In genomic region chr13:52155588-52156086, GRCm38 (mm10) we compare ENCODE assay signal across 8 mouse cellular contexts.
A peak's percentile ranks its signal among the peaks of the same experiment; 100 is the strongest.
DNase-seq lines count a peak whose midpoint lies in the region; ATAC-seq and TF ChIP-seq lines count a peak whose summit lies in the region.

No protein-coding gene starts in this region.

- H3K9me3 ChIP-seq in midbrain, postnatal 0 days (ENCODE audit: low read length): no peaks in the 10 kb centered on the region
- no peaks in the 10 kb centered on the region for H3K9me3 ChIP-seq in midbrain, embryonic 13.5 days
- no peaks in the 10 kb centered on the region for H3K9me3 ChIP-seq in lung, embryonic 14.5 days (ENCODE audit: low read depth, low read length)
- H3K9me3 ChIP-seq in stomach, postnatal 0 days (ENCODE audit: control insufficient read depth, low read length): no peaks in the 10 kb centered on the region

- no peak for TF ChIP-seq POLR2A in cerebellum, adult 2 months (IDR thresholded peaks at IDR 0.05; ENCODE audit: borderline replicate concordance, insufficient read depth, low read length)

- H3K27me3 ChIP-seq in midbrain, postnatal 0 days (ENCODE audit: insufficient read depth, low read length): no peaks in the 10 kb centered on the region
- H3K27me3 ChIP-seq in midbrain, embryonic 13.5 days: no peaks in the 10 kb centered on the region; the same call in 1 of the 2 replicates
- no peaks in the 10 kb centered on the region for H3K27me3 ChIP-seq in lung, embryonic 14.5 days (ENCODE audit: insufficient read depth, low read length)
- H3K27me3 ChIP-seq in stomach, postnatal 0 days (ENCODE audit: control insufficient read depth, insufficient read depth, low read length): no peaks in the 10 kb centered on the region
- H3K27me3 ChIP-seq in cerebellum, adult 2 months (ENCODE audit: control insufficient read depth, insufficient read depth, low read length): no peaks in the 10 kb centered on the region

- intact Hi-C loops in gastrocnemius, postnatal 14 days (cut with DNase I; ENCODE audit: low total_unique reads): no loop called here

- no peak overlapping the region for H3K9ac ChIP-seq in midbrain, postnatal 0 days (replicated peaks; ENCODE audit: low read length, poor library complexity, severe bottlenecking)
- no peak overlapping the region for H3K9ac ChIP-seq in midbrain, embryonic 13.5 days (replicated peaks)
- no peak overlapping the region for H3K9ac ChIP-seq in lung, embryonic 14.5 days
- no peak overlapping the region for H3K9ac ChIP-seq in stomach, postnatal 0 days (ENCODE audit: low read length)

- H3K4me3 ChIP-seq in midbrain, postnatal 0 days (ENCODE audit: low read depth, low read length): no peak overlapping the region
- H3K4me3 ChIP-seq in midbrain, embryonic 13.5 days (replicated peaks): no peak overlapping the region
- no peak overlapping the region for H3K4me3 ChIP-seq in lung, embryonic 14.5 days (ENCODE audit: low read depth, low read length)
- H3K4me3 ChIP-seq in stomach, postnatal 0 days (ENCODE audit: low read depth, low read length): no peak overlapping the region
- H3K4me3 ChIP-seq in cerebellum, adult 2 months (replicated peaks; ENCODE audit: insufficient read depth, low read depth, low read length): no peak overlapping the region

- H3K36me3 ChIP-seq in midbrain, postnatal 0 days (ENCODE audit: insufficient read depth, low read length): no peaks in the 10 kb centered on the region
- no peaks in the 10 kb centered on the region for H3K36me3 ChIP-seq in midbrain, embryonic 13.5 days
- H3K36me3 ChIP-seq in lung, embryonic 14.5 days (ENCODE audit: insufficient read depth): no peaks in the 10 kb centered on the region
- H3K36me3 ChIP-seq in stomach, postnatal 0 days (ENCODE audit: control insufficient read depth, insufficient read depth, low read length): no peaks in the 10 kb centered on the region

- peak; percentile 31 for DNase-seq in adrenal gland, postnatal 14 days
- no peak for DNase-seq in adrenal gland, adult 18-20 months (ENCODE audit: low spot score in 2 of 2)
- DNase-seq in midbrain, postnatal 0 days (ENCODE audit: low spot score): no peak
- peak; percentile 58 for DNase-seq in lung, embryonic 14.5 days
- no peak for DNase-seq in stomach, postnatal 0 days (ENCODE audit: low spot score)
- DNase-seq in cerebellum, adult 2 months: no peak
- DNase-seq in gastrocnemius, postnatal 14 days: no peak

- peaks cover 12% of the 10 kb centered on the region; the same call in 1 of the 2 replicates for H3K4me1 ChIP-seq in midbrain, postnatal 0 days (ENCODE audit: insufficient read depth, low read length)
- peaks cover 16% of the 10 kb centered on the region for H3K4me1 ChIP-seq in midbrain, embryonic 13.5 days (replicated peaks)
- peaks cover 25% of the 10 kb centered on the region for H3K4me1 ChIP-seq in lung, embryonic 14.5 days (ENCODE audit: insufficient read depth)
- peaks cover 9% of the 10 kb centered on the region; the same call in 1 of the 2 replicates for H3K4me1 ChIP-seq in stomach, postnatal 0 days (replicated peaks; ENCODE audit: control insufficient read depth, insufficient read depth)
- H3K4me1 ChIP-seq in cerebellum, adult 2 months (ENCODE audit: control insufficient read depth, insufficient read depth, low read length): no peaks in the 10 kb centered on the region; the same call in 1 of the 2 replicates

- TF ChIP-seq EP300 in stomach, postnatal 0 days (optimal IDR thresholded peaks at IDR 0.05): no peak

- WGBS in midbrain, postnatal 0 days: 76% methylated on average over 8 of the region's 8 CpGs
- 80% methylated on average over 8 of the region's 8 CpGs for WGBS in midbrain, embryonic 13.5 days
- 24% methylated on average over 8 of the region's 8 CpGs for WGBS in lung, embryonic 14.5 days
- 29% methylated on average over 8 of the region's 8 CpGs for WGBS in stomach, postnatal 0 days
- 55% methylated on average over 8 of the region's 8 CpGs for WGBS in cerebellum, adult 2 months

- no peak for TF ChIP-seq CTCF in midbrain, postnatal 0 days (IDR thresholded peaks at IDR 0.05)
- no peak for TF ChIP-seq CTCF in lung, embryonic 14.5 days (IDR thresholded peaks at IDR 0.05; ENCODE audit: low read depth)
- no peak for TF ChIP-seq CTCF in stomach, postnatal 0 days (IDR thresholded peaks at IDR 0.05; ENCODE audit: low read depth)
- TF ChIP-seq CTCF in cerebellum, adult 2 months (IDR thresholded peaks at IDR 0.05; ENCODE audit: borderline replicate concordance, insufficient read depth, low read depth, low read length): no peak

- peak; percentile 32; the same call in 1 of the 2 replicates for ATAC-seq in midbrain, postnatal 0 days (ENCODE audit: low FRiP score)
- ATAC-seq in midbrain, embryonic 13.5 days: no peak
- ATAC-seq in lung, embryonic 14.5 days (ENCODE audit: insufficient read depth): no peak
- no peak for ATAC-seq in stomach, postnatal 0 days (ENCODE audit: low FRiP score, low TSS enrichment)

- peak overlapping the region; percentile 80 for H3K27ac ChIP-seq in midbrain, postnatal 0 days (ENCODE audit: low read depth, low read length)
- H3K27ac ChIP-seq in midbrain, embryonic 13.5 days: no peak overlapping the region
- H3K27ac ChIP-seq in lung, embryonic 14.5 days (ENCODE audit: low read depth): 0 out of 2 replicates have a peak overlapping the region, but pooled peaks have one; percentile 25
- peak overlapping the region; percentile 67 for H3K27ac ChIP-seq in stomach, postnatal 0 days (replicated peaks)
- no peak overlapping the region for H3K27ac ChIP-seq in cerebellum, adult 2 months (ENCODE audit: insufficient read depth, low read length)

- no peak overlapping the region; the same call in 1 of the 2 replicates for H3K4me2 ChIP-seq in midbrain, postnatal 0 days (ENCODE audit: low read depth, low read length, poor library complexity, severe bottlenecking)
- H3K4me2 ChIP-seq in midbrain, embryonic 13.5 days (replicated peaks): no peak overlapping the region
- H3K4me2 ChIP-seq in lung, embryonic 14.5 days: peak overlapping the region; percentile 21; the same call in 1 of the 2 replicates
- peak overlapping the region; percentile 20; the same call in 1 of the 2 replicates for H3K4me2 ChIP-seq in stomach, postnatal 0 days (replicated peaks; ENCODE audit: low read depth)

Comparison
In these comparisons a context has a peak if more than half of its experiments do, and no peak if none do; other contexts are left out.
1. DNase-seq: peak in adrenal gland, postnatal 14 days (single experiment) and lung, embryonic 14.5 days (single experiment); none in adrenal gland, adult 18-20 months (0 of 2), midbrain, postnatal 0 days (single experiment), stomach, postnatal 0 days (single experiment), cerebellum, adult 2 months (0 of 2) and gastrocnemius, postnatal 14 days (single experiment).
2. H3K27ac ChIP-seq: peak in midbrain, postnatal 0 days (single experiment), lung, embryonic 14.5 days (single experiment) and stomach, postnatal 0 days (single experiment); none in midbrain, embryonic 13.5 days (single experiment) and cerebellum, adult 2 months (single experiment).
3. H3K4me2 ChIP-seq: peak in lung, embryonic 14.5 days (single experiment) and stomach, postnatal 0 days (single experiment); none in midbrain, postnatal 0 days (single experiment) and midbrain, embryonic 13.5 days (single experiment).